Mouse (Mus musculus) E14TG2a.4 (cell line): ENCODE results near the gene Mrgpre.

Experiments used
- H3K27me3 ChIP-seq: 2 replicates; pipeline ENCODE4 v1.6.1; 2014; ENCODE audit warnings: low read length, control low read depth; ENCODE audit not compliant: insufficient read depth
- H3K36me3 ChIP-seq: 2 replicates; pipeline ENCODE4 v1.6.1; 2014; ENCODE audit warnings: low read length, control low read depth; ENCODE audit not compliant: insufficient read depth
- H3K4me1 ChIP-seq: replicated peaks from 2 replicates; pipeline ENCODE4 v1.6.1; 2014; ENCODE audit warnings: low read depth, low read length, control low read depth
- H3K4me3 ChIP-seq: replicated peaks from 2 replicates; pipeline ENCODE4 v1.5.1; 2014; ENCODE audit warnings: mild to moderate bottlenecking, low read length
- H3K9me3 ChIP-seq: 2 replicates; pipeline ENCODE4 v1.6.1; 2014; ENCODE audit warnings: low read length, control low read depth
- CTCF ChIP-seq: conservative IDR thresholded peaks from 2 replicates; pipeline ENCODE4 v1.5.1; 2014; ENCODE audit warnings: low read length
- NANOG ChIP-seq: IDR thresholded peaks from 2 replicates; pipeline ENCODE4 v1.6.1; 2014; ENCODE audit warnings: borderline replicate concordance, low read length, mixed read lengths
- POU5F1 ChIP-seq: IDR thresholded peaks from 2 replicates; pipeline ENCODE4 v1.6.1; 2014; ENCODE audit warnings: low read length, borderline replicate concordance

Mrgpre gene

DNA sequence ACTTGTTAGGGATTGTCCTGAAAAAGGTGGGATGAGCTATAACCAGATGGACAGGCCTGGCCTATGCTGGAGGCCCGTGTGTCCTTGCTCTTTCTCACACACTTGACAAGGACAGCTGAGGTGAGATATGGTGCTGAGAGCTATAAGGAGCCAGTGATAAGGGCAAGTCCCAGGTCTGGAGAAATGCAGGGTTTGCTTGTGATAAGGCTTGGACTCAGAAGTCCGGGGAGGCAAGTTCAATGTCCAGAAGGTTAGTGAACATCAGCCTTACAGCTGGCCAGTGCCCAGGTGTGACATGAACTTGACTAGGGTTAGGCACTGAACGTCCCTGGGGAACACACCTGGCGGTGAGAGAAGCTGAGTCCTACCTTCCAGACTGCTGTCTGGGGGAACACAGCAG lies 32.2 kb downstream of the Mrgpre start:
- TF ChIP-seq POU5F1 (no peak), CTCF (no peak), NANOG (no peak)
- H3K4me1 ChIP-seq, result peaks cover 12% of the 10 kb centered on the region
- peaks cover 65% of the 10 kb centered on the region for H3K27me3 ChIP-seq
- H3K36me3 ChIP-seq, result no peaks in the 10 kb centered on the region
- H3K4me3 ChIP-seq, result no peak overlapping the region
- no peaks in the 10 kb centered on the region for H3K9me3 ChIP-seq

DNA sequence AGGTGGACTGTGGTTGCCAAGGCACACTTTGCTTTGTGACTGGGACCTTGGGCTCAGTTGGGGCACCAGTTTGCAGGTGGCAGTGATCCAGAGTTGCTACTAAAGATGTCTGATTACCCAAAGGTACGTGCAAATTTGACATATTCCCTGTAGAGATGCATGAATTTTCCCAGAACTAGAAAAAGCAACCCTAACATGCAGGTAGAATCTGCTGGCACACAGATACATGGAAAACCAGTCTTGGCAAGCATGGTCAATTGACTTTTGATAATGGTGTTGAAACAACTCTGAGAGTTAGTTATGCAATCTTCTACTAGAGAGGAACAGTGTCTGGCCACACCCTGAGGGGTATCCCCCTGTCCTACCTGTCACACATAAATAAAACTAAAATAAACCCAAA lies 32.9 kb downstream of the Mrgpre start:
- TF ChIP-seq POU5F1 (no peak), CTCF (no peak), NANOG (no peak)
- peaks cover 58% of the 10 kb centered on the region for H3K27me3 ChIP-seq
- no peak overlapping the region for H3K4me3 ChIP-seq
- H3K36me3 ChIP-seq, result no peaks in the 10 kb centered on the region
- H3K9me3 ChIP-seq, result no peaks in the 10 kb centered on the region
- peaks cover 6% of the 10 kb centered on the region for H3K4me1 ChIP-seq

DNA sequence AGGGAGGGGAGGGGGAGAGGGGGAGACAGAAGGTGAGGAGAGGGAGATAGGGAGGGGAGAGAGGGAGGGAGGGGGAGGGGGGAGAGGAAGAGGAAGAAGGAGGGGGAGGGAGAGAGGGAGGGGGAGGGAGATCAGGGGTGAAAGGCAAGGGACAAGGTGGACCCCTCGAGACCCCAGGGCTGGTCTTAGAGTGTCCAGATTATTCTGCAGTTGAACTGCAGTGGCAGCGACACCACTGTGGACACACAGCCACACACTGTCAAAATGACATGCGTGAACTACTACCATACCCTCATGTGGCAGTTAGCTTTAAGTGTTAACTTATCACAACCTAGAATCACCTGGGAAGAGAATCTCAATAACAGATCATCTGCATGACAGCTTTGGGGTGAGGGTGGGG lies 35.3 kb downstream of the Mrgpre start:
- Histone ChIP-seq H3K4me1 (peaks cover 3% of the 10 kb centered on the region), H3K9me3 (no peaks in the 10 kb centered on the region), H3K36me3 (no peaks in the 10 kb centered on the region), H3K4me3 (no peak overlapping the region), H3K27me3 (peaks cover 44% of the 10 kb centered on the region)
- no peak for TF ChIP-seq NANOG

DNA sequence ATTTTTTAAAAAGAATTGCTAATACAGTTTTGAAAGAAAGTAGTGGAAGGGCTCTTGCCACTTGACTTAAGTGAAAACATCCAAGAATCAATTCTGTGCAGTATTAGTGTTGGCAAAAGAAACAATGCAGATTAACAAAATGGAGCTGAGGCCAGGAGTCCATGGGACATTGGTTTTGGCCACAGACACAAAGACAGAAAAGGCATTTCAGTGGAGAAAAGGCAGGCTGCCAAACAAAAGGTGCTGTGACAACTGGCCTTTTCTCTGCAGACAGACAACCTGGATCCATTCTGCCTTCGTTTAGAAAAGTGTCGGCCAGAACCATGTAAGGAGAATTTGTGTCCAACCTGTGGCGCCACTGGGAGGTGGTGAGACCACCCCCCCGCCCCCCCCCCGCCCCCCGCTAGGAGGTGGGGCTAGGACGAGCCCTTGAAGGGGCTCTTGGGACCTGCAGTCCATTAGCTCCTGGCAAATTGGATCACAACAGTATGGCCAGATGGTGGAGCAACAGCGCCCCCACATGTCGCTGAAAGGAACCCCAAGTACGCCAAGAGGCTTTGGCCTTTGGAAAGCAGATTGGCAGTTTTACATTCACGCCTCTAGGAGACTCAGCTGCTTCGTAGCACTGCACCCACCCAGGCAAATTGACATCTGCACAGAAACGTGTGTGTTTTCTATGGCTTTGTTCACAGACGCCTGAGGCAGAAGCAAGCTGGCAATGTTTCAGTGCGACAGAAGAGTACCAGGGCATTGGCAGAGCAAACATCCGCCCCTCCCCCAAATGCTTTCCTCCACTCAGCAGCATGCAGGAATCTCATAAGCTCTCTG lies 36.0 kb downstream of the Mrgpre start:
- Histone ChIP-seq H3K36me3 (no peaks in the 10 kb centered on the region), H3K27me3 (peaks cover 50% of the 10 kb centered on the region)

DNA sequence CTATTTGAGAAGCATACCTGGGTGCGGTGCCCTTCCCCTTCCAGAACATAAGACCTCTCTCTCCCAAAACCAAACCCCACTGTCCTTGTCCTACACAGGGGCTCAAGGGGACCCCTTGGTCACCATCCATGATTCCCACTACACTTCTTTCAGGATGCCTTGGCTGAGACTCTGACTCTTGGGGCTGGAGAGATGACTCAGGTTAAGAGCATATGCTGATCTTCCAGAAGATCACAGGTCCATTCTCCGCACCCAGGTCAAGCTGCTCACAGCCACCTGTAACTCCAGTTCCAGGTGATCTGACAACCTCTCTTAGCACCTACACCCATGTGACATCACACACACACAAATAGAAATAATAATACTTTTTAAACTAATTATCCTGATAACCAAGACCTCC lies 43.6 kb downstream of the Mrgpre start:
- TF ChIP-seq CTCF (no peak), POU5F1 (no peak), NANOG (no peak)
- Histone ChIP-seq H3K9me3 (no peaks in the 10 kb centered on the region), H3K36me3 (no peaks in the 10 kb centered on the region), H3K4me3 (peak overlapping the region; percentile 80), H3K27me3 (peaks cover 86% of the 10 kb centered on the region), H3K4me1 (peaks cover 37% of the 10 kb centered on the region)

More for the DNA sequence above, 36.0 kb downstream of the Mrgpre start:
- TF ChIP-seq NANOG (no peak), CTCF (peak; percentile 75), POU5F1 (no peak)
- Histone ChIP-seq H3K4me1 (peaks cover 3% of the 10 kb centered on the region), H3K4me3 (no peak overlapping the region), H3K9me3 (no peaks in the 10 kb centered on the region)

DNA sequence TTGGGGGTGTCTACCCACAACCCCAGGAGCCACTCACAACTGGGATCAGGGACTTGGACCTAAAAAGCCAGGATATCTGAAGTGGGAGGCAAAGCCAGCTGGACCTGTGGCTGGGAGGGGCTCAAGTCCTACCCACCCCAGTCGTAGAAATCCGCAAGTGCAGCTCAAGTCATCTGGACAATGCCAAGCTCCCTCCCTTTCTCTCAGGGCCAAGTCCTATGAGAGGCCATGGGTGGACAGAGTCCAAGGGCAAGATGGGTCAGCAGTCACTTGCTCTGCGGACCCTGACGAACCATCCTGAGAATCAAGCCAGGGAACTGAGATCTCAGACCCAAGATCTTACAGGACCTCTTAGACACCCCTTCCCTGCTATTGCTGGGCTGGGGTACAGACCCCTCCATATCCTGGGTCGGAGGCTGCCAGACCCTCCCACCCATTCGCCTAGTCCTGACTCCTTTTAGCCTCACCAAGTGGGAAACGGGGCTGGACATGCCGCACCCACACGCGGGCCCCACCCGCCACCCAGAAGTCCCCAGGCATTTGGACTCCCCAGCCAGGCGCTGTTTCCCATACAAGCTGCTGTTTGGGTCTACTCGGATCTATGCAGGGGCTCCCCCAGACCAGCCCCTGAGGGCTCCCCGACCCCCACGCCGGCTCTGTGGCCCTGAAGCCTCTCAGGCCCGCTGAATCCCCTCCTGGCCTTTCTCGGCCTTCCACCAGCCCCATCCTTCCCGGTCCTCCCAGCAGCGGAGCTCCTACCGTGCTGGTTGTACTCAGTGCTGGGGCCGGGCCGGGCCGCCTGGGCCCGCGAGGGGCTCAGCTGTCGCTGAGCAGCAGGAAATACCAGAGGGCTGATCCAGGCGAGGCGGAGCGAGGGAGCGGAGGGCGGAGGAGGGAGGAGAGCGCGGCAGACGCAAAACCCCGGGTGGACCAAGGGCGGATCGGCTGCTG lies 44.5 kb downstream of the Mrgpre start:
- Histone ChIP-seq H3K9me3 (no peaks in the 10 kb centered on the region), H3K36me3 (no peaks in the 10 kb centered on the region), H3K4me1 (peaks cover 37% of the 10 kb centered on the region), H3K27me3 (peaks cover 93% of the 10 kb centered on the region), H3K4me3 (peak overlapping the region; percentile 80)
- no peak for TF ChIP-seq CTCF
- no peak for TF ChIP-seq NANOG
- no peak for TF ChIP-seq POU5F1

DNA sequence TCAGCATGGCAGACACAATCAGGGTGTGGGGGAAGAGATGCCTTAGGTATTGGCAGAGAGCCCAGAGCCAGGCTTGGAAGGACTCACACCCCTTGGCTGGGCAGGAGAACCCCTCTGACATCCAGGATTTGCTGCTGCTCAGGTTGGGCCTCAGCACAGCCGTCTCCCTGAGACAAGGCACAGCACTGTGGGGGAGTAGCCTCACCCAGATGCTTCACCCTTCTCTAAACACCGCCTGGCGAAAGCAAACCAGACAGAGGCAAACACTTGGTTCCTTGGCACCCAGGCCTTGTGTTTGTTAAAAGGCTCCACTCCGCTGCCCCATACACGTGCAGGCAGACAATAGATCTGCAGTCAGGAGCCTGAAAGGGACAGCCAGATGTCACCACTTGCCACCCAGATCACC lies 45.7 kb downstream of the Mrgpre start:
- peaks cover 37% of the 10 kb centered on the region for H3K4me1 ChIP-seq
- TF ChIP-seq POU5F1, result no peak
- TF ChIP-seq CTCF, result no peak
- TF ChIP-seq NANOG, result no peak
- H3K36me3 ChIP-seq, result no peaks in the 10 kb centered on the region
- peaks cover 94% of the 10 kb centered on the region for H3K27me3 ChIP-seq
- no peak overlapping the region for H3K4me3 ChIP-seq
- H3K9me3 ChIP-seq, result no peaks in the 10 kb centered on the region

DNA sequence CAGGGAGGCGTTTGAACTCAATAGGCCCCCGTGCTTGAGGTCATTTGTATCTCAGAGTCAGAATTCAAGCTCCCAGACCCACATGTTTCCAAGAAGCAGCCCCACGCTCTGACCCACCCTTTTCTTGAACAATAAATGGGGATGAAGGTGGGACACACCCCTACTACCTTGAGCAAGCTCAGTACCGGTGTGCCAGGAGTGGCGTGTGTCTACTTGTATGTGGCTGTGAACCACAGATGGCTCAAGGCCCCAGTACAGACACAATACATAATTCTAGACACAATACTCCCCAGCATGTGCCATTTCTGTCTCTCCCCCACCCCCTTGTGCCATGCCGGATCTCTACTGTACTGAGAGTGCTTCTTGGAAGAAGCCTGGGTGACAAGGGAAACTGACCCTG lies 46.1 kb downstream of the Mrgpre start:
- no peak for TF ChIP-seq NANOG
- TF ChIP-seq CTCF, result no peak
- no peak for TF ChIP-seq POU5F1
- Histone ChIP-seq H3K36me3 (no peaks in the 10 kb centered on the region), H3K9me3 (no peaks in the 10 kb centered on the region), H3K27me3 (peaks cover 93% of the 10 kb centered on the region), H3K4me1 (peaks cover 37% of the 10 kb centered on the region), H3K4me3 (no peak overlapping the region)

DNA sequence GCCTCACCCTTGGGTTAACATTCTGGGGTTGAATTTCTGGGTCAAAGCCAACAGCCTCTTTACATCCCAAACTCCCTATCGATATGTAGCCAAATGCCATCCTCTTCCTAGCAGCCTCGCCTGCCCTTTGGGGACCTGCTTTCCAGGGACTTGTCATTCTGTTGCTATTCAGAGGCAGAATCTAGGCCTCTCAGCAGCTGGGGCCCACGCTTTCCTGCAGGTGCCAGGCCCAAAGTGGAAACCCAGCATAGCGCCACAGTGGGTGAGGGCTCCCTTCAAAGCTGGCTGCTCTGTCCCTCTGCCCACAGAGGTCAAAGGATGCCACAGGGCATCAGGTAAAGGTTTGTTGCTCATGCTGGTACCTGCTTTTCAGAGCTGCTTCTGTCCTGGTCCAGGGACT lies 50.6 kb downstream of the Mrgpre start:
- TF ChIP-seq POU5F1 (no peak), CTCF (no peak), NANOG (no peak)
- H3K4me3 ChIP-seq, result no peak overlapping the region
- H3K4me1 ChIP-seq, result peaks cover 7% of the 10 kb centered on the region; the same call in 1 of the 2 replicates
- H3K27me3 ChIP-seq, result peaks cover 65% of the 10 kb centered on the region
- H3K9me3 ChIP-seq, result no peaks in the 10 kb centered on the region
- no peaks in the 10 kb centered on the region for H3K36me3 ChIP-seq
